Mouse (Mus musculus) midbrain, embryonic 13.5 days (tissue): ENCODE measurements around the gene Anapc13. TPM values are rescaled to one million over a fixed set of nuclear protein-coding genes. Genes with fewer than 3 reads are reported as not detected.

Source experiments
- ATAC-seq: fragments of 200-750 bp; cut with Nextera tagmentation; 2 replicates; pipeline ENCODE4 v1.8.0; 2017; ENCODE audit warnings: mild to moderate bottlenecking, moderate TSS enrichment, moderate library complexity
- H3K27ac ChIP-seq: fragments of 300-500 bp; sonication (generic); 2 replicates; pipeline ENCODE4 v1.5.1; 2015; ENCODE audit warnings: inconsistent platforms, mild to moderate bottlenecking, moderate library complexity
- H3K27me3 ChIP-seq: fragments of 300-500 bp; sonication (generic); 2 replicates; pipeline ENCODE4 v1.6.1; 2015; ENCODE audit warnings: mild to moderate bottlenecking, inconsistent platforms
- H3K36me3 ChIP-seq: fragments of 300-500 bp; sonication (generic); 2 replicates; pipeline ENCODE4 v1.6.1; 2015; ENCODE audit warnings: mild to moderate bottlenecking, inconsistent platforms
- H3K4me1 ChIP-seq: fragments of 300-500 bp; sonication (generic); replicated peaks from 2 replicates; pipeline ENCODE4 v1.6.1; 2015; ENCODE audit warnings: inconsistent platforms
- H3K4me2 ChIP-seq: fragments of 300-500 bp; sonication (generic); replicated peaks from 2 replicates; pipeline ENCODE4 v1.6.1; 2015; ENCODE audit warnings: moderate library complexity, mild to moderate bottlenecking, inconsistent platforms
- H3K4me3 ChIP-seq: fragments of 300-500 bp; sonication (generic); replicated peaks from 2 replicates; pipeline ENCODE4 v1.5.1; 2015; ENCODE audit warnings: mild to moderate bottlenecking, inconsistent platforms
- H3K9ac ChIP-seq: fragments of 300-500 bp; sonication (generic); replicated peaks from 2 replicates; pipeline ENCODE4 v1.6.1; 2015; ENCODE audit warnings: mild to moderate bottlenecking, inconsistent platforms
- H3K9me3 ChIP-seq: fragments of 300-500 bp; sonication (generic); 2 replicates; pipeline ENCODE4 v1.6.1; 2016; ENCODE audit warnings: mild to moderate bottlenecking, inconsistent platforms
- WGBS: fragments of 180-500 bp; shearing (Covaris S2); methylation state at CpG from one replicate; pipeline ENCODE4 v1.1.7; 2015; 5-methylcytosine and 5-hydroxymethylcytosine counted together
- polyA plus RNA-seq: library from polyadenylated mRNA; unstranded; fragments of >200 nt; fragmentation: Nextera tagmentation; extraction: Ambion mirVana; gene quantifications from 2 replicates; pipeline ENCODE4 v1.2.1, GENCODE M21; 2015

Gene Anapc13
- 179 and 203 TPM in 2 replicates for polyA plus RNA-seq

GRCm38 (mm10) chr9:102625983-102626838 lies at the start of gene Anapc13, which contains the start of gene Cep63:
Gene Anapc13, plus strand, starts transcription at chr9:102626296.
Gene Cep63, minus strand, starts transcription at chr9:102626534.
- no peaks in the 10 kb centered on the region for H3K27me3 ChIP-seq
- peak within 1 kb of the TSS; percentile 97 for H3K27ac ChIP-seq
- peak; percentile 96 for ATAC-seq
- peak within 1 kb of the TSS; percentile 98 for H3K9ac ChIP-seq
- WGBS: under 1% methylated on average over 84 of the region's 84 CpGs
- peaks cover 22% of the 10 kb centered on the region for H3K4me1 ChIP-seq
- H3K4me3 ChIP-seq: peak within 1 kb of the TSS; percentile 85
- peak within 1 kb of the TSS; percentile 75 for H3K4me2 ChIP-seq
- H3K36me3 ChIP-seq: peaks cover 10% of the 10 kb centered on the region
- no peaks in the 10 kb centered on the region for H3K9me3 ChIP-seq

- Histone ChIP-seq H3K36me3 (no peaks in the 10 kb centered on the region), H3K4me3 (no peak overlapping the region), H3K9me3 (no peaks in the 10 kb centered on the region), H3K4me1 (peaks cover 7% of the 10 kb centered on the region; the same call in 1 of the 2 replicates), H3K9ac (no peak overlapping the region), H3K4me2 (no peak overlapping the region), H3K27ac (no peak overlapping the region), H3K27me3 (no peaks in the 10 kb centered on the region)
- 93% methylated on average over 5 of the region's 5 CpGs for WGBS
- no peak for ATAC-seq
These were observed 48.6 kb upstream of the Anapc13 start for GRCm38 (mm10) chr9:102577480-102577879.

GRCm38 (mm10) chr9:102581921-102582469 lies 44.1 kb upstream of the Anapc13 start:
- H3K4me2 ChIP-seq: no peak overlapping the region
- H3K9me3 ChIP-seq: no peaks in the 10 kb centered on the region
- 81% methylated on average over 12 of the region's 12 CpGs for WGBS
- peaks cover 29% of the 10 kb centered on the region for H3K36me3 ChIP-seq
- no peak overlapping the region for H3K27ac ChIP-seq
- H3K4me3 ChIP-seq: no peak overlapping the region
- H3K4me1 ChIP-seq: no peaks in the 10 kb centered on the region
- no peak for ATAC-seq
- H3K9ac ChIP-seq: no peak overlapping the region
- no peaks in the 10 kb centered on the region for H3K27me3 ChIP-seq

- no peaks in the 10 kb centered on the region for H3K27me3 ChIP-seq
- H3K4me3 ChIP-seq: no peak overlapping the region
- H3K27ac ChIP-seq: no peak overlapping the region
- H3K9ac ChIP-seq: no peak overlapping the region
- no peaks in the 10 kb centered on the region for H3K9me3 ChIP-seq
- no peak overlapping the region for H3K4me2 ChIP-seq
- H3K4me1 ChIP-seq: no peaks in the 10 kb centered on the region
- no peak for ATAC-seq
- 80% methylated on average over 5 of the region's 5 CpGs for WGBS
- H3K36me3 ChIP-seq: peaks cover 48% of the 10 kb centered on the region
These were observed 38.7 kb upstream of the Anapc13 start for GRCm38 (mm10) chr9:102587347-102587746.

GRCm38 (mm10) chr9:102594667-102595393 lies 31.3 kb upstream of the Anapc13 start:
- Histone ChIP-seq H3K4me2 (no peak overlapping the region), H3K4me1 (peaks cover 7% of the 10 kb centered on the region), H3K9me3 (no peaks in the 10 kb centered on the region), H3K36me3 (peaks cover 41% of the 10 kb centered on the region), H3K4me3 (no peak overlapping the region), H3K27me3 (no peaks in the 10 kb centered on the region), H3K27ac (no peak overlapping the region), H3K9ac (no peak overlapping the region)
- 35% methylated on average over 6 of the region's 6 CpGs for WGBS
- ATAC-seq: 0 out of 2 replicates have a peak, but pooled peaks have one; percentile 20

GRCm38 (mm10) chr9:102595662-102596436 lies 30.2 kb upstream of the Anapc13 start:
- no peak overlapping the region for H3K4me2 ChIP-seq
- peaks cover 7% of the 10 kb centered on the region for H3K4me1 ChIP-seq
- H3K4me3 ChIP-seq: no peak overlapping the region
- peaks cover 44% of the 10 kb centered on the region for H3K36me3 ChIP-seq
- ATAC-seq: no peak
- no peak overlapping the region for H3K27ac ChIP-seq
- H3K27me3 ChIP-seq: no peaks in the 10 kb centered on the region
- no peaks in the 10 kb centered on the region for H3K9me3 ChIP-seq
- 71% methylated on average over 8 of the region's 8 CpGs for WGBS
- H3K9ac ChIP-seq: no peak overlapping the region

GRCm38 (mm10) chr9:102601187-102601586 lies 24.9 kb upstream of the Anapc13 start:
- Histone ChIP-seq H3K36me3 (peaks cover 43% of the 10 kb centered on the region), H3K27me3 (no peaks in the 10 kb centered on the region), H3K9ac (no peak overlapping the region), H3K9me3 (no peaks in the 10 kb centered on the region), H3K27ac (no peak overlapping the region), H3K4me3 (no peak overlapping the region), H3K4me1 (no peaks in the 10 kb centered on the region), H3K4me2 (no peak overlapping the region)
- no peak for ATAC-seq
- WGBS: 94% methylated on average over 2 of the region's 2 CpGs

- H3K4me2 ChIP-seq: no peak overlapping the region
- H3K9me3 ChIP-seq: no peaks in the 10 kb centered on the region
- no peaks in the 10 kb centered on the region for H3K27me3 ChIP-seq
- peaks cover 40% of the 10 kb centered on the region for H3K36me3 ChIP-seq
- no peak overlapping the region for H3K27ac ChIP-seq
- WGBS: 89% methylated on average over 2 of the region's 2 CpGs
- no peak for ATAC-seq
- H3K4me1 ChIP-seq: no peaks in the 10 kb centered on the region
- H3K9ac ChIP-seq: no peak overlapping the region
- no peak overlapping the region for H3K4me3 ChIP-seq
These were observed 24.4 kb upstream of the Anapc13 start for GRCm38 (mm10) chr9:102601666-102602065.

- Histone ChIP-seq H3K27ac (peak overlapping the region; percentile 14; the same call in 1 of the 2 replicates), H3K4me1 (no peaks in the 10 kb centered on the region), H3K9me3 (no peaks in the 10 kb centered on the region), H3K27me3 (no peaks in the 10 kb centered on the region), H3K9ac (no peak overlapping the region), H3K36me3 (peaks cover 38% of the 10 kb centered on the region), H3K4me3 (no peak overlapping the region), H3K4me2 (no peak overlapping the region)
- ATAC-seq: no peak
- WGBS: 79% methylated on average over 6 of the region's 6 CpGs
These were observed 20.9 kb upstream of the Anapc13 start for GRCm38 (mm10) chr9:102605162-102605561.

- no peak overlapping the region for H3K4me2 ChIP-seq
- no peak for ATAC-seq
- H3K27me3 ChIP-seq: no peaks in the 10 kb centered on the region
- no peaks in the 10 kb centered on the region for H3K4me1 ChIP-seq
- no peak overlapping the region for H3K4me3 ChIP-seq
- H3K9ac ChIP-seq: no peak overlapping the region
- no peak overlapping the region for H3K27ac ChIP-seq
- H3K9me3 ChIP-seq: no peaks in the 10 kb centered on the region
- peaks cover 39% of the 10 kb centered on the region for H3K36me3 ChIP-seq
- 58% methylated on average over 5 of the region's 5 CpGs for WGBS
These were observed 18.6 kb upstream of the Anapc13 start for GRCm38 (mm10) chr9:102607471-102607870.

GRCm38 (mm10) chr9:102609221-102609620 lies 16.9 kb upstream of the Anapc13 start:
- peaks cover 46% of the 10 kb centered on the region for H3K36me3 ChIP-seq
- no peak overlapping the region for H3K4me3 ChIP-seq
- H3K27me3 ChIP-seq: no peaks in the 10 kb centered on the region
- H3K27ac ChIP-seq: no peak overlapping the region
- no peak overlapping the region for H3K9ac ChIP-seq
- no peak overlapping the region for H3K4me2 ChIP-seq
- no peaks in the 10 kb centered on the region for H3K9me3 ChIP-seq
- no peak for ATAC-seq
- WGBS: 96% methylated on average over 3 of the region's 3 CpGs
- H3K4me1 ChIP-seq: no peaks in the 10 kb centered on the region
